ENCODE assay signal across 8 mouse cellular contexts in the genomic region with DNA sequence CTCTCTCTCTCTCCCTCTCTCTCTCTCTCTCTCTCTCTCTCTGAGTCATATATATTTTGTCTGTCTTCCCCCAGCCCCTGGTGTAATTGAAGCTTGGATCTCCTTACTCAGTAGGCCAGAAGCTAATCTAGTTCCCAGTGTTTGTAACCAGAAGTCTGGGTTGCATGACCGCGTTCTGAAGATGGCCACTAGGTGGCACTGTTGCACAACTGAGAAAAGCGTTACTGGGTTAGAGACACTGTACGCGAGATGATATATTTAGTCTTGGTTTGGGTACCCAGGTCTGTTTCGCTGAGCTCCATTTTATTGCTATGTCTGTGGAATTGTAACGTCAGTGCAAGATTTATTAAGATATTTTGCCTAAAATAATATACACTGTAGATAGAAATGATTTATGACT. TPM values are rescaled to one million over a fixed set of nuclear protein-coding genes. Genes with fewer than 3 reads are reported as not detected.
A peak's percentile ranks its signal among the peaks of the same experiment; 100 is the strongest.
DNase-seq lines count a peak whose midpoint lies in the region; ATAC-seq lines count a peak whose summit lies in the region.

No protein-coding gene starts in this region.

- peak; percentile 92 for DNase-seq in adipocyte (ENCODE audit: low spot score)
- peak; percentile 88 to 92 for DNase-seq in cerebellum, postnatal 25 days
- DNase-seq in frontal cortex, postnatal 25 days (ENCODE audit: low spot score in 2 of 2): peak; percentile 86 to 89
- DNase-seq in induced T-regulatory cell, adult 2 months (ENCODE audit: low read depth): peak; percentile 85
- peak; percentile 88 for DNase-seq in left cerebral cortex, adult 18-20 months (ENCODE audit: low spot score in 2 of 2)
- DNase-seq in right cerebral cortex, postnatal 25 days: peak; percentile 80
- DNase-seq in urinary bladder, postnatal 36 days (ENCODE audit: low spot score in 2 of 2): peak; percentile 68 to 71

- ATAC-seq in megakaryocyte-erythroid progenitor cell, adult 5-6 weeks (replicated peaks; ENCODE audit: low FRiP score, low TSS enrichment, poor library complexity, severe bottlenecking): peak; percentile 95

RNA-seq across cellular contexts. Expression of a gene that starts 31.1 kb away (rescaled TPM):
- total RNA-seq in left cerebral cortex, adult 18-20 months (2021): not detected
- total RNA-seq in megakaryocyte-erythroid progenitor cell, adult 5-6 weeks (2014; fragmentation: Nextera tagmentation): not detected in 2 replicates
- total RNA-seq in megakaryocyte-erythroid progenitor cell, adult 5-6 weeks (2017): not detected in 2 replicates

RNA-seq across cellular contexts. Expression of a gene that starts 34.7 kb away (rescaled TPM):
- total RNA-seq in left cerebral cortex, adult 18-20 months (2021): 10 to 100 TPM; 39.2 to 39.7 TPM
- 11.3 and 12.0 TPM in 2 replicates for total RNA-seq in megakaryocyte-erythroid progenitor cell, adult 5-6 weeks (2014; fragmentation: Nextera tagmentation)
- total RNA-seq in megakaryocyte-erythroid progenitor cell, adult 5-6 weeks (2017): 14.5 and 16.8 TPM in 2 replicates

RNA-seq across cellular contexts. Expression of a gene that starts 34.8 kb away (rescaled TPM):
- total RNA-seq in left cerebral cortex, adult 18-20 months (2021): 10 to 100 TPM; 78.9 to 81.3 TPM
- 164 and 171 TPM in 2 replicates for total RNA-seq in megakaryocyte-erythroid progenitor cell, adult 5-6 weeks (2014; fragmentation: Nextera tagmentation)
- 220 and 274 TPM in 2 replicates for total RNA-seq in megakaryocyte-erythroid progenitor cell, adult 5-6 weeks (2017)

RNA-seq across cellular contexts. Expression of a gene that starts 53.8 kb away (rescaled TPM):
- total RNA-seq in left cerebral cortex, adult 18-20 months (2021): 1 to 10 TPM; 5.9 to 6.1 TPM
- 14.0 and 23.7 TPM in 2 replicates for total RNA-seq in megakaryocyte-erythroid progenitor cell, adult 5-6 weeks (2014; fragmentation: Nextera tagmentation)
- total RNA-seq in megakaryocyte-erythroid progenitor cell, adult 5-6 weeks (2017): 6.7 and 7.2 TPM in 2 replicates

Comparison
In these comparisons a context has a peak if more than half of its experiments do, and no peak if none do; other contexts are left out.
1. Peak in every context shown above with its lines: DNase-seq and ATAC-seq.